Mouse (Mus musculus): ENCODE results near the gene Gm37240.

DNA sequence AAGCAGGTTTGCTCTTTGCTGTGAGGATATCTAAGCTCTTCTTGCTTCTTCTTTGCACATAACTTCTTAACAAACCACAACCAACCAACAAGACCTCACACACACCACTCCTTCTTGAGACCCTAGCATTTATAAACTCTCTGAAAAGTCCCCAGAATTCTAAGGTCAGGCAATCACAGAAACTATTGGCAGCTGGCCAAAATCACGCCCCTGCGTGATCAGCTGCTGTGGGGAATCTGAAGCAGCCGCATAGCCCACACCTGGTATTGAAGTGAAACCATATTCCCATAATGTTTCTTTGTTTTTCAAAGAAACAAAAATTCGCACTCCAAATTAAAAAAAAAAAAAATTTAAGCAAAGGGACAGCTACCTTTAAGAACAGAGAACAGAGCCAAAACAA lies 141.2 kb downstream of the Gm37240 start:
- TF ChIP-seq EP300 (optimal IDR thresholded peaks at IDR 0.05) (no peak), CTCF (IDR thresholded peaks at IDR 0.05; ENCODE audit: low read depth) (no peak)
